Mouse (Mus musculus) heart, embryonic 15.5 days (tissue): ENCODE results near the gene Frmd7. TPM values are rescaled to one million over a fixed set of nuclear protein-coding genes. Genes with fewer than 3 reads are reported as not detected.

Experiments used
- ATAC-seq: fragments of 200-750 bp; cut with Nextera tagmentation; replicated peaks from 2 replicates; pipeline ENCODE4 v1.8.0; 2017; ENCODE audit warnings: low read depth, moderate TSS enrichment; ENCODE audit not compliant: insufficient number of reproducible peaks, insufficient read depth, low FRiP score
- H3K27ac ChIP-seq: fragments of 300-500 bp; sonication (generic); 2 replicates; pipeline ENCODE4 v1.5.1; 2015; ENCODE audit warnings: mild to moderate bottlenecking, inconsistent platforms
- H3K27me3 ChIP-seq: fragments of 300-500 bp; sonication (generic); 2 replicates; pipeline ENCODE4 v1.6.1; 2015; ENCODE audit warnings: inconsistent platforms
- H3K36me3 ChIP-seq: fragments of 300-500 bp; sonication (generic); 2 replicates; pipeline ENCODE4 v1.6.1; 2015; ENCODE audit warnings: mild to moderate bottlenecking, inconsistent platforms
- H3K4me1 ChIP-seq: fragments of 300-500 bp; sonication (generic); replicated peaks from 2 replicates; pipeline ENCODE4 v1.6.1; 2015; ENCODE audit warnings: inconsistent platforms
- H3K4me2 ChIP-seq: fragments of 300-500 bp; sonication (generic); 2 replicates; pipeline ENCODE4 v1.6.1; 2015; ENCODE audit warnings: inconsistent platforms, mild to moderate bottlenecking, moderate library complexity
- H3K4me3 ChIP-seq: fragments of 300-500 bp; sonication (generic); 2 replicates; pipeline ENCODE4 v1.5.1; 2015; ENCODE audit warnings: mild to moderate bottlenecking, inconsistent platforms
- H3K9ac ChIP-seq: fragments of 300-500 bp; sonication (generic); 2 replicates; pipeline ENCODE4 v1.6.1; 2015; ENCODE audit warnings: mild to moderate bottlenecking, inconsistent platforms
- H3K9me3 ChIP-seq: fragments of 300-500 bp; sonication (generic); replicated peaks from 2 replicates; pipeline ENCODE4 v1.6.1; 2016; ENCODE audit warnings: inconsistent platforms
- WGBS: fragments of 180-500 bp; shearing (Covaris S2); methylation state at CpG from one replicate; pipeline ENCODE4 v1.1.7; 2015; ENCODE audit warnings: mixed read lengths; 5-methylcytosine and 5-hydroxymethylcytosine counted together
- polyA plus RNA-seq: library from polyadenylated mRNA; unstranded; fragments of >200 nt; fragmentation: Nextera tagmentation; extraction: Ambion mirVana; gene quantifications from 2 replicates; pipeline ENCODE4 v1.2.1, GENCODE M21; 2015

The Frmd7 gene
- polyA plus RNA-seq, 1 experiment from 2014 or later, result 0.23 TPM

DNA sequence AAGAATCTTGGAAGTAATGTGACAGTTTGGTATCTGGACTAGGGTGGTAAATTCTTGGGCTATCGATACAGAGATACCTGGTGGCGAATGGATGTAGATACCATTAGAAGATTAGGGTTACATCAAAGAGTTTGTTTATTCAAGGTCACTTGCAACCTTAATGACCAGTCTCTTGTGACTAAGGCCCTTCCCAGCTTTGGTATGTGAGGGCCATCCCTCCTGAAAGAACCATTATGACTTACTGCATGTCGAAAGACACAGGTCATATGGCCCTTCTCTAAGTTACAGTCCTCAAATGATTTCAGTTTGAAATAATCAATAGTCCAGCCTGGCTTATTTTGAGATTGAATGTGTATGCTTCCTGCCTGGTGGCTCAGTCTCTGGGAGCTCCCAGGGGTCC lies 5.4 kb downstream of the Frmd7 start:
- Histone ChIP-seq H3K27me3 (no peaks in the 10 kb centered on the region), H3K36me3 (no peaks in the 10 kb centered on the region), H3K9ac (no peak overlapping the region), H3K9me3 (no peaks in the 10 kb centered on the region), H3K4me3 (no peak overlapping the region), H3K27ac (no peak overlapping the region), H3K4me1 (no peaks in the 10 kb centered on the region), H3K4me2 (no peak overlapping the region)
- 56% methylated on average over 3 of the region's 3 CpGs for WGBS
- ATAC-seq, result no peak

GRCm38 (mm10) chrX:50930309-50930708 lies 12.2 kb downstream of the Frmd7 start:
- ATAC-seq, result no peak
- WGBS, result 35% methylated on average over 3 of the region's 3 CpGs

DNA sequence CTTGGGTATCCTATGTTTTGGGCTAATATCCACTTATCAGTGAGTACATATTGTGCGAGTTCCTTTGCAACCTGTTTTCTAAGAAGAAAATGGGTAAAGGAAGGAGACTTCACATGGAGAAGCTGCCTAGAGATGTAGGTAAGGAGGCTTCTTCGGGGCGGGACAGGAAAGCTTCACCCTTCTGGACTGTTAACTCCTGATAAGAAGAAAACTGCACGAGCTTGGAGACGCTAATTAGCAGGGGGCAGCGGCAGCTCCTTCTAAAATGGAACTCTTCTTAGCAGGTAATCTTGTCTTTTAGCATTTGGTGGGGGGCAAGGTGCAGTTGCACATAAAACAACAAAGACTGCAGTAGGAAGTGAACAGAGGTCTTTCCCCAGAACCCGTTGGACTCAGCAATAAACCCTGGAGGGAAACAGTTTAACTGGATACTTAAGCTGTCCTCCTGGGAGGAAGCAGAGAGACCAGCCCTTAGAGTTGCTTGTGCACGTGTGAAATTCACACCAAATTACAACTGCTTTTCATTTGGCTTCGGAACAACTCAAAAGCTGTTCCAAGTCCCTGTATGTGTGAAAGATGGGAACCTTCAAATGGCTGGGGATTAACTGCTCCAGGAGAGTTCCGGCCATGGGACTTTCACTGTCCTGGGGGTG lies 15.5 kb downstream of the Frmd7 start:
- no peaks in the 10 kb centered on the region for H3K36me3 ChIP-seq
- H3K27ac ChIP-seq, result no peak overlapping the region
- H3K9me3 ChIP-seq, result no peaks in the 10 kb centered on the region
- H3K4me2 ChIP-seq, result no peak overlapping the region
- H3K27me3 ChIP-seq, result no peaks in the 10 kb centered on the region
- H3K9ac ChIP-seq, result no peak overlapping the region
- no peak for ATAC-seq
- no peak overlapping the region for H3K4me3 ChIP-seq
- no peaks in the 10 kb centered on the region for H3K4me1 ChIP-seq
- WGBS, result 53% methylated on average over 10 of the region's 10 CpGs

More at GRCm38 (mm10) chrX:50930309-50930708, 12.2 kb downstream of the Frmd7 start:
- Histone ChIP-seq H3K27ac (no peak overlapping the region), H3K4me3 (no peak overlapping the region), H3K27me3 (no peaks in the 10 kb centered on the region), H3K9ac (no peak overlapping the region), H3K4me1 (no peaks in the 10 kb centered on the region), H3K9me3 (no peaks in the 10 kb centered on the region), H3K4me2 (no peak overlapping the region), H3K36me3 (no peaks in the 10 kb centered on the region)

- 39% methylated on average over 17 of the region's 18 CpGs for WGBS
- Histone ChIP-seq H3K4me1 (no peaks in the 10 kb centered on the region), H3K27me3 (no peaks in the 10 kb centered on the region), H3K4me2 (peak overlapping the region; percentile 30; the same call in 1 of the 2 replicates), H3K9me3 (no peaks in the 10 kb centered on the region), H3K36me3 (no peaks in the 10 kb centered on the region), H3K9ac (no peak overlapping the region), H3K27ac (no peak overlapping the region), H3K4me3 (no peak overlapping the region)
- no peak for ATAC-seq
Measured at GRCm38 (mm10) chrX:50924629-50925364, 17.7 kb downstream of the Frmd7 start.

GRCm38 (mm10) chrX:50918754-50919153 lies 23.8 kb downstream of the Frmd7 start:
- no peak overlapping the region for H3K4me2 ChIP-seq
- no peak overlapping the region for H3K4me3 ChIP-seq
- H3K36me3 ChIP-seq, result no peaks in the 10 kb centered on the region
- H3K9me3 ChIP-seq, result no peaks in the 10 kb centered on the region
- no peaks in the 10 kb centered on the region for H3K4me1 ChIP-seq
- WGBS, result 32% methylated on average over 3 of the region's 3 CpGs
- H3K27me3 ChIP-seq, result no peaks in the 10 kb centered on the region
- ATAC-seq, result no peak
- no peak overlapping the region for H3K9ac ChIP-seq
- H3K27ac ChIP-seq, result no peak overlapping the region

- no peaks in the 10 kb centered on the region for H3K9me3 ChIP-seq
- H3K27me3 ChIP-seq, result no peaks in the 10 kb centered on the region
- no peaks in the 10 kb centered on the region for H3K4me1 ChIP-seq
- H3K36me3 ChIP-seq, result no peaks in the 10 kb centered on the region
- H3K9ac ChIP-seq, result no peak overlapping the region
- H3K4me3 ChIP-seq, result no peak overlapping the region
- no peak overlapping the region for H3K27ac ChIP-seq
- 65% methylated on average over 3 of the region's 3 CpGs for WGBS
- H3K4me2 ChIP-seq, result no peak overlapping the region
- ATAC-seq, result no peak
Measured at GRCm38 (mm10) chrX:50917389-50917788, 25.1 kb downstream of the Frmd7 start.

GRCm38 (mm10) chrX:50909915-50910314 lies 32.6 kb downstream of the Frmd7 start:
- H3K9ac ChIP-seq, result no peak overlapping the region
- no peak for ATAC-seq
- no peak overlapping the region for H3K4me3 ChIP-seq
- WGBS, result 66% methylated on average over 5 of the region's 5 CpGs
- no peak overlapping the region for H3K4me2 ChIP-seq
- H3K27me3 ChIP-seq, result no peaks in the 10 kb centered on the region
- H3K36me3 ChIP-seq, result no peaks in the 10 kb centered on the region
- H3K4me1 ChIP-seq, result no peaks in the 10 kb centered on the region
- no peak overlapping the region for H3K27ac ChIP-seq
- H3K9me3 ChIP-seq, result no peaks in the 10 kb centered on the region

DNA sequence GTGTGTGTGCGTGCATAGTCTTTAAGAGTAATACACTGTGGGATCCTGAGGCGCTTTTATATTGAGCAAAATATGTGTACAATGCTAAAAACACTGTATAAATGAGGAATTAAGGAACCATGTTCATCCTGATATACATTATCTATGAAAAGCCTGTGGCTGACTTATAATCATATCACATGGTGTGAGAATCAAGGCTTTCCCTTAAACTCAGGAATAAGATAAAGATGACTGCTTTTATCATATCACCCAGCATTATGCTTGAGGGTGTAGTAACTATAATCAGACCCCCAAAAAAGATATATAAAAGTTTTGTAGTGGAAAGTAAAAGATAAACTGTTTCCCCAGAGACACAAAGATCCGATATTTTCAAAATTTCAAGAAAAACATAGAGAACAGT lies 39.0 kb downstream of the Frmd7 start:
- H3K4me1 ChIP-seq, result no peaks in the 10 kb centered on the region
- ATAC-seq, result no peak
- H3K36me3 ChIP-seq, result no peaks in the 10 kb centered on the region
- no peak overlapping the region for H3K9ac ChIP-seq
- no peaks in the 10 kb centered on the region for H3K9me3 ChIP-seq
- H3K4me3 ChIP-seq, result no peak overlapping the region
- no peak overlapping the region for H3K27ac ChIP-seq
- 71% methylated on average over 3 of the region's 3 CpGs for WGBS
- peaks cover 3% of the 10 kb centered on the region; the same call in 1 of the 2 replicates for H3K27me3 ChIP-seq
- no peak overlapping the region for H3K4me2 ChIP-seq

DNA sequence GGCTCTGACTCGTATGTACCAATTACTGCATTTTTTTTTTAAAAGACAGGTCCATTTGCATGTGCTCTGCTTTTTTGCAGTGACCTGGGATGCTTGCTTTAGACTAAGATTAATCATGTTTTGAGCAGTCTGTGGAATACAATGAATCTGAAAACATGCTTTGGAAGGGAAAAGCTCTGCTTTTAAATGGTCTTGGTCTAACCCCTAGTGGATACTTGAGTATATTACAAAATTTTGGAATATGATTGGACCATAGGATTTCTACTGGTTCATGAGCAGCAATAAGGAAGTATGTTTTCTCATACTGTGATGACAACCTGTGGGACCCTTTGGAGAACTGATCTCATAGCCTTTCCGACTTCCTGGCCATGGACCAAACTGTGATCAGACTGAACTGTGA lies 54.5 kb downstream of the Frmd7 start:
- Histone ChIP-seq H3K9me3 (no peaks in the 10 kb centered on the region), H3K36me3 (no peaks in the 10 kb centered on the region), H3K27ac (no peak overlapping the region), H3K9ac (no peak overlapping the region), H3K4me3 (no peak overlapping the region), H3K4me2 (no peak overlapping the region), H3K4me1 (no peaks in the 10 kb centered on the region), H3K27me3 (no peaks in the 10 kb centered on the region)
- no peak for ATAC-seq
- WGBS, result 65% methylated on average over 2 of the region's 2 CpGs

- Histone ChIP-seq H3K27me3 (no peaks in the 10 kb centered on the region), H3K4me1 (no peaks in the 10 kb centered on the region), H3K9ac (no peak overlapping the region), H3K4me2 (no peak overlapping the region), H3K36me3 (no peaks in the 10 kb centered on the region), H3K27ac (no peak overlapping the region), H3K4me3 (no peak overlapping the region), H3K9me3 (no peaks in the 10 kb centered on the region)
- WGBS, result 79% methylated on average over 6 of the region's 6 CpGs
- ATAC-seq, result no peak
Measured at GRCm38 (mm10) chrX:50874246-50875002, 68.1 kb downstream of the Frmd7 start.

GRCm38 (mm10) chrX:50864734-50865133 lies 77.8 kb downstream of the Frmd7 start:
- Histone ChIP-seq H3K4me2 (no peak overlapping the region), H3K9me3 (no peaks in the 10 kb centered on the region), H3K4me1 (no peaks in the 10 kb centered on the region), H3K27ac (no peak overlapping the region), H3K9ac (no peak overlapping the region), H3K27me3 (no peaks in the 10 kb centered on the region), H3K4me3 (no peak overlapping the region), H3K36me3 (no peaks in the 10 kb centered on the region)
- 54% methylated on average over 5 of the region's 5 CpGs for WGBS
- ATAC-seq, result no peak
